Mouse (Mus musculus): ENCODE results near the gene Pdgfd. TPM values are rescaled to one million over a fixed set of nuclear protein-coding genes. Genes with fewer than 3 reads are reported as not detected.

Pdgfd gene
- polyA plus RNA-seq, 2 experiments = 5.7 to 10.9 TPM

- Histone ChIP-seq H3K27me3 (ENCODE audit: control insufficient read depth, insufficient read depth, low read length) (no peaks in the 10 kb centered on the region), H3K27ac (replicated peaks; ENCODE audit: low read depth, low read length) (no peak overlapping the region; the same call in 1 of the 2 replicates), H3K4me2 (replicated peaks; ENCODE audit: low read depth, low read length, severe bottlenecking) (no peak overlapping the region), H3K4me1 (ENCODE audit: control insufficient read depth, insufficient read depth, low read length) (no peaks in the 10 kb centered on the region), H3K36me3 (ENCODE audit: control insufficient read depth, insufficient read depth, low read length) (no peaks in the 10 kb centered on the region), H3K9ac (ENCODE audit: low read depth, low read length, severe bottlenecking) (no peak overlapping the region), H3K9me3 (ENCODE audit: control insufficient read depth, low read length) (no peaks in the 10 kb centered on the region), H3K4me3 (replicated peaks; ENCODE audit: low read length) (no peak overlapping the region)
- DNase-seq (ENCODE audit: low spot score) (no peak), ATAC-seq (ENCODE audit: low FRiP score, low read depth) (no peak)
- 61% methylated on average over 1 of the region's 1 CpGs for WGBS
- no peak for TF ChIP-seq POLR2A (IDR thresholded peaks at IDR 0.05; ENCODE audit: borderline replicate concordance, extremely low read depth, insufficient read depth, insufficient read length)
Measured at GRCm38 (mm10) chr9:6345366-6345765, 177.0 kb downstream of the Pdgfd start.

GRCm38 (mm10) chr9:6353257-6353960 lies 185.0 kb downstream of the Pdgfd start:
- H3K27ac ChIP-seq (replicated peaks; ENCODE audit: low read depth, low read length) = no peak overlapping the region
- 33% methylated on average over 1 of the region's 1 CpGs for WGBS

GRCm38 (mm10) chr9:6360795-6361194 lies 192.4 kb downstream of the Pdgfd start:
- TF ChIP-seq POLR2A (IDR thresholded peaks at IDR 0.05; ENCODE audit: borderline replicate concordance, extremely low read depth, insufficient read depth, insufficient read length) = no peak
- no peak for ATAC-seq (ENCODE audit: low FRiP score, low read depth)
- DNase-seq (ENCODE audit: low spot score) = no peak
- no peak overlapping the region for H3K27ac ChIP-seq (replicated peaks; ENCODE audit: low read depth, low read length)
- H3K36me3 ChIP-seq (ENCODE audit: control insufficient read depth, insufficient read depth, low read length) = no peaks in the 10 kb centered on the region
- H3K4me1 ChIP-seq (ENCODE audit: control insufficient read depth, insufficient read depth, low read length) = no peaks in the 10 kb centered on the region
- H3K4me2 ChIP-seq (replicated peaks; ENCODE audit: low read depth, low read length, severe bottlenecking) = no peak overlapping the region
- 87% methylated on average over 2 of the region's 2 CpGs for WGBS
- H3K9ac ChIP-seq (ENCODE audit: low read depth, low read length, severe bottlenecking) = no peak overlapping the region
- H3K4me3 ChIP-seq (replicated peaks; ENCODE audit: low read length) = no peak overlapping the region
- no peaks in the 10 kb centered on the region for H3K9me3 ChIP-seq (ENCODE audit: control insufficient read depth, low read length)
- no peaks in the 10 kb centered on the region for H3K27me3 ChIP-seq (ENCODE audit: control insufficient read depth, insufficient read depth, low read length)

More at GRCm38 (mm10) chr9:6353257-6353960, 185.0 kb downstream of the Pdgfd start:
- Histone ChIP-seq H3K36me3 (ENCODE audit: control insufficient read depth, insufficient read depth, low read length) (no peaks in the 10 kb centered on the region), H3K4me1 (ENCODE audit: control insufficient read depth, insufficient read depth, low read length) (no peaks in the 10 kb centered on the region), H3K9me3 (ENCODE audit: control insufficient read depth, low read length) (no peaks in the 10 kb centered on the region), H3K4me2 (replicated peaks; ENCODE audit: low read depth, low read length, severe bottlenecking) (no peak overlapping the region), H3K4me3 (replicated peaks; ENCODE audit: low read length) (no peak overlapping the region), H3K9ac (ENCODE audit: low read depth, low read length, severe bottlenecking) (no peak overlapping the region), H3K27me3 (ENCODE audit: control insufficient read depth, insufficient read depth, low read length) (no peaks in the 10 kb centered on the region)
- no peak for DNase-seq (ENCODE audit: low spot score)
- ATAC-seq (ENCODE audit: low FRiP score, low read depth) = no peak
- TF ChIP-seq POLR2A (IDR thresholded peaks at IDR 0.05; ENCODE audit: borderline replicate concordance, extremely low read depth, insufficient read depth, insufficient read length) = no peak

- Histone ChIP-seq H3K27me3 (ENCODE audit: control insufficient read depth, insufficient read depth, low read length) (no peaks in the 10 kb centered on the region), H3K27ac (replicated peaks; ENCODE audit: low read depth, low read length) (no peak overlapping the region), H3K4me1 (ENCODE audit: control insufficient read depth, insufficient read depth, low read length) (no peaks in the 10 kb centered on the region), H3K4me2 (replicated peaks; ENCODE audit: low read depth, low read length, severe bottlenecking) (no peak overlapping the region), H3K9me3 (ENCODE audit: control insufficient read depth, low read length) (no peaks in the 10 kb centered on the region), H3K36me3 (ENCODE audit: control insufficient read depth, insufficient read depth, low read length) (no peaks in the 10 kb centered on the region), H3K4me3 (replicated peaks; ENCODE audit: low read length) (no peak overlapping the region), H3K9ac (ENCODE audit: low read depth, low read length, severe bottlenecking) (no peak overlapping the region)
- no peak for ATAC-seq (ENCODE audit: low FRiP score, low read depth)
- no peak for DNase-seq (ENCODE audit: low spot score)
- no peak for TF ChIP-seq POLR2A (IDR thresholded peaks at IDR 0.05; ENCODE audit: borderline replicate concordance, extremely low read depth, insufficient read depth, insufficient read length)
- WGBS = 35% methylated on average over 1 of the region's 1 CpGs
Measured at GRCm38 (mm10) chr9:6366550-6366949, 198.2 kb downstream of the Pdgfd start.

- Histone ChIP-seq H3K9me3 (ENCODE audit: control insufficient read depth, low read length) (no peaks in the 10 kb centered on the region), H3K27me3 (ENCODE audit: control insufficient read depth, insufficient read depth, low read length) (no peaks in the 10 kb centered on the region), H3K4me1 (ENCODE audit: control insufficient read depth, insufficient read depth, low read length) (no peaks in the 10 kb centered on the region), H3K4me3 (replicated peaks; ENCODE audit: low read length) (no peak overlapping the region), H3K4me2 (replicated peaks; ENCODE audit: low read depth, low read length, severe bottlenecking) (no peak overlapping the region), H3K9ac (ENCODE audit: low read depth, low read length, severe bottlenecking) (no peak overlapping the region), H3K27ac (replicated peaks; ENCODE audit: low read depth, low read length) (no peak overlapping the region), H3K36me3 (ENCODE audit: control insufficient read depth, insufficient read depth, low read length) (no peaks in the 10 kb centered on the region)
- TF ChIP-seq POLR2A (IDR thresholded peaks at IDR 0.05; ENCODE audit: borderline replicate concordance, extremely low read depth, insufficient read depth, insufficient read length) = no peak
- WGBS = 74% methylated on average over 1 of the region's 1 CpGs
- ATAC-seq (ENCODE audit: low FRiP score, low read depth) = no peak
- DNase-seq (ENCODE audit: low spot score) = peak; percentile 12
Measured at GRCm38 (mm10) chr9:6401764-6402163, 233.4 kb downstream of the Pdgfd start.

Data from limb, embryonic 14.5 days (tissue).